Mouse (Mus musculus) forebrain, embryonic 14.5 days (tissue): ENCODE data around the gene Hsd17b14. TPM values are rescaled to one million over a fixed set of nuclear protein-coding genes. Genes with fewer than 3 reads are reported as not detected.

Experiments used
- ATAC-seq: fragments of 200-750 bp; cut with Nextera tagmentation; 2 replicates; pipeline ENCODE4 v1.8.0; 2017; ENCODE audit warnings: mild to moderate bottlenecking, moderate library complexity
- DNase-seq: peaks from one replicate; pipeline ENCODE4 v3.0.0-alpha.2; 2015; ENCODE audit warnings: low spot score
- H3K27ac ChIP-seq: fragments of 300-500 bp; sonication (generic); 2 replicates; pipeline ENCODE4 v1.5.1; 2014; ENCODE audit warnings: low read depth, mild to moderate bottlenecking, control low read depth, low read length, moderate library complexity
- H3K27me3 ChIP-seq: fragments of 300-500 bp; sonication (generic); replicated peaks from 2 replicates; pipeline ENCODE4 v1.6.1; 2014; ENCODE audit warnings: low read length, control low read depth, mixed read lengths; ENCODE audit not compliant: control insufficient read depth, insufficient read depth
- H3K36me3 ChIP-seq: fragments of 300-500 bp; sonication (generic); 2 replicates; pipeline ENCODE4 v1.6.1; 2014; ENCODE audit warnings: low read length, control low read depth; ENCODE audit not compliant: control insufficient read depth, insufficient read depth
- H3K4me1 ChIP-seq: fragments of 300-500 bp; sonication (generic); 2 replicates; pipeline ENCODE4 v1.6.1; 2014; ENCODE audit warnings: antibody characterized with exemption, low read length, control low read depth; ENCODE audit not compliant: control insufficient read depth, insufficient read depth
- H3K4me2 ChIP-seq: fragments of 300-500 bp; sonication (generic); 2 replicates; pipeline ENCODE4 v1.6.1; 2014; ENCODE audit warnings: mild to moderate bottlenecking, control low read depth, low read length
- H3K4me3 ChIP-seq: fragments of 300-500 bp; sonication (generic); 2 replicates; pipeline ENCODE4 v1.5.1; 2014; ENCODE audit warnings: low read depth, low read length, control low read depth
- H3K9ac ChIP-seq: fragments of 300-500 bp; sonication (generic); 2 replicates; pipeline ENCODE4 v1.6.1; 2014; ENCODE audit warnings: mild to moderate bottlenecking, low read length, control low read depth, moderate library complexity
- H3K9me3 ChIP-seq: fragments of 300-500 bp; sonication (generic); replicated peaks from 2 replicates; pipeline ENCODE4 v1.6.1; 2016; ENCODE audit warnings: low read length, control low read depth, mixed read lengths; ENCODE audit not compliant: control insufficient read depth
- WGBS: fragments of 180-500 bp; shearing (Covaris S2); extraction: QIAGEN DNeasy Blood & Tissue Kit; methylation state at CpG from one replicate; pipeline ENCODE4 v1.1.7; 2014; 5-methylcytosine and 5-hydroxymethylcytosine counted together
- polyA plus RNA-seq: library from polyadenylated mRNA; unstranded; fragments of >200 nt; fragmentation: Nextera tagmentation; extraction: Ambion mirVana; gene quantifications from 2 replicates; pipeline ENCODE4 v1.2.1, GENCODE M21; 2014

Hsd17b14 gene
- polyA plus RNA-seq, 1 experiment from 2014 or later, result 0.17 TPM

- H3K4me2 ChIP-seq, result peak overlapping the region; percentile 73
- WGBS, result 79% methylated on average over 10 of the region's 10 CpGs
- H3K27me3 ChIP-seq, result no peaks in the 10 kb centered on the region
- H3K9ac ChIP-seq, result peak overlapping the region; percentile 10; the same call in 1 of the 2 replicates
- no peaks in the 10 kb centered on the region for H3K36me3 ChIP-seq
- H3K4me3 ChIP-seq, result peak overlapping the region; percentile 34
- peak overlapping the region; percentile 68; the same call in 1 of the 2 replicates for H3K27ac ChIP-seq
- DNase-seq (no peak), ATAC-seq (no peak)
- H3K9me3 ChIP-seq, result no peaks in the 10 kb centered on the region
- peaks cover 9% of the 10 kb centered on the region; the same call in 1 of the 2 replicates for H3K4me1 ChIP-seq
These were observed 14.1 kb downstream of the Hsd17b14 start for GRCm38 (mm10) chr7:45568601-45569473.

- peaks cover 9% of the 10 kb centered on the region; the same call in 1 of the 2 replicates for H3K4me1 ChIP-seq
- H3K4me2 ChIP-seq, result peak within 1 kb of the TSS; percentile 72
- DNase-seq (peak; percentile 75), ATAC-seq (peak; percentile 74)
- H3K27ac ChIP-seq, result peak within 1 kb of the TSS; percentile 81
- H3K9me3 ChIP-seq, result no peaks in the 10 kb centered on the region
- H3K9ac ChIP-seq, result peak within 1 kb of the TSS; percentile 93
- no peaks in the 10 kb centered on the region for H3K36me3 ChIP-seq
- H3K4me3 ChIP-seq, result peak within 1 kb of the TSS; percentile 62
- no peaks in the 10 kb centered on the region for H3K27me3 ChIP-seq
- under 1% methylated on average over 42 of the region's 42 CpGs for WGBS
These were observed 15.5 kb downstream of the Hsd17b14 start, which contains the start of gene Bcat2 for GRCm38 (mm10) chr7:45570103-45570741. Bcat2 (plus strand) TSS chr7:45570153.

GRCm38 (mm10) chr7:45571966-45572365 is 17.3 kb downstream of the Hsd17b14 start:
- H3K27ac ChIP-seq, result no peak overlapping the region
- H3K4me3 ChIP-seq, result no peak overlapping the region

GRCm38 (mm10) chr7:45573954-45574353 is 19.3 kb downstream of the Hsd17b14 start:
- Histone ChIP-seq H3K9me3 (no peaks in the 10 kb centered on the region), H3K36me3 (peaks cover 9% of the 10 kb centered on the region), H3K27me3 (no peaks in the 10 kb centered on the region), H3K4me2 (no peak overlapping the region), H3K4me3 (no peak overlapping the region), H3K27ac (no peak overlapping the region), H3K9ac (no peak overlapping the region), H3K4me1 (peaks cover 9% of the 10 kb centered on the region; the same call in 1 of the 2 replicates)
- WGBS, result 87% methylated on average over 8 of the region's 8 CpGs
- no peak for DNase-seq
- no peak for ATAC-seq

More at GRCm38 (mm10) chr7:45571966-45572365, 17.3 kb downstream of the Hsd17b14 start:
- 62% methylated on average over 1 of the region's 1 CpGs for WGBS
- no peaks in the 10 kb centered on the region for H3K27me3 ChIP-seq
- no peaks in the 10 kb centered on the region for H3K9me3 ChIP-seq
- no peak for DNase-seq
- H3K9ac ChIP-seq, result no peak overlapping the region
- H3K4me2 ChIP-seq, result no peak overlapping the region
- H3K36me3 ChIP-seq, result peaks cover 9% of the 10 kb centered on the region
- ATAC-seq, result no peak
- H3K4me1 ChIP-seq, result peaks cover 9% of the 10 kb centered on the region; the same call in 1 of the 2 replicates

GRCm38 (mm10) chr7:45574472-45575379 is 20.0 kb downstream of the Hsd17b14 start:
- H3K27ac ChIP-seq, result no peak overlapping the region
- H3K36me3 ChIP-seq, result peaks cover 9% of the 10 kb centered on the region
- H3K9ac ChIP-seq, result no peak overlapping the region
- peaks cover 9% of the 10 kb centered on the region; the same call in 1 of the 2 replicates for H3K4me1 ChIP-seq
- ATAC-seq (no peak), DNase-seq (no peak)
- no peak overlapping the region for H3K4me3 ChIP-seq
- WGBS, result 89% methylated on average over 15 of the region's 15 CpGs
- H3K4me2 ChIP-seq, result no peak overlapping the region
- H3K9me3 ChIP-seq, result no peaks in the 10 kb centered on the region
- H3K27me3 ChIP-seq, result no peaks in the 10 kb centered on the region

GRCm38 (mm10) chr7:45585923-45586322 is 31.2 kb downstream of the Hsd17b14 start:
- Histone ChIP-seq H3K27me3 (no peaks in the 10 kb centered on the region), H3K4me1 (no peaks in the 10 kb centered on the region), H3K4me2 (no peak overlapping the region), H3K27ac (no peak overlapping the region), H3K9me3 (no peaks in the 10 kb centered on the region), H3K4me3 (no peak overlapping the region), H3K36me3 (peaks cover 12% of the 10 kb centered on the region), H3K9ac (no peak overlapping the region)
- DNase-seq, result no peak
- 89% methylated on average over 6 of the region's 6 CpGs for WGBS
- ATAC-seq, result no peak

GRCm38 (mm10) chr7:45587631-45588592 is 33.2 kb downstream of the Hsd17b14 start:
- ATAC-seq (no peak), DNase-seq (no peak)
- H3K4me3 ChIP-seq, result no peak overlapping the region
- no peak overlapping the region for H3K9ac ChIP-seq
- H3K36me3 ChIP-seq, result peaks cover 10% of the 10 kb centered on the region
- no peaks in the 10 kb centered on the region for H3K4me1 ChIP-seq
- H3K9me3 ChIP-seq, result no peaks in the 10 kb centered on the region
- no peaks in the 10 kb centered on the region for H3K27me3 ChIP-seq
- H3K27ac ChIP-seq, result no peak overlapping the region
- H3K4me2 ChIP-seq, result no peak overlapping the region
- WGBS, result 93% methylated on average over 23 of the region's 23 CpGs
